Mouse (Mus musculus): ENCODE measurements around the gene Smap2. TPM values are rescaled to one million over a fixed set of nuclear protein-coding genes. Genes with fewer than 3 reads are reported as not detected.
"Not testable (repeated sequence)": the region's sequence is repeated elsewhere in the genome, so short reads cannot be mapped to it uniquely, and the experiment has no call there.

The Smap2 gene
- total RNA-seq (2022): 100 to 1,000 TPM; 151 to 166 (median 157) TPM

DNA sequence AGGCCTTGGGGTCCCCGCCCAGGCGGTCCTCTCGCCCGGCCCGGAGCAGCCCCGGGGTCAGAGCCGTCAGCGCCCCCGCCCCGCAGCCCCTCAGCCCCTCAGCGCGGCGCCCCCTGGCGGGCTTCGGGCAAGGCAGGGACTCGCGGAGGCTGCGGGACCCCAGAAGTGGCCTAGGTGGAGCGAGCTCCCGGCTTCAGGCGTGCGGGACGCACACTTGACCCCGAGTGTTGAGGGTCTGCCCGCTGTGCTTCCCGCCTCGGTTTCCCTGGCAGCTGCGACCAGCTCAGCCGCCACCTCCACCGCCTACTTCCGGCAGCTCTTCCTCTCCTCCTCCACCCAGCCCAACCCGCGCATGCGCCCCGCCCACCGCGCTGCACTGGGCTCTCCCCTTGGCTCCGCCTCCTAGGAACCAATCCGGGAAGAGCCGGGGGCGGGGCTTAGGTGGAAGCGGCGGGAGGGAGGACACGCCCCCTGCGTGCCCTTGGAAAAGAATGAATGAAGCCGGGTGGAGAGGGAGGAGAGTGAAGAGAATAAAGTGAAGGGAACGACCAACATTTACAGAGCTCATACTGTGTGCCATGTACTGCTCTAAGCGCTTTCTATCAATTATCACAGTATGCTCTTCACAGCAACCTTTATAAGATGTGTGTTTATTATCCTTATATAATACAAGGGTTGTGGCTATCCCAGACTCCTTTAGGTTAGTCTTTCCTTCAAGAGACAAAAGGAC lies at the start of gene Smap2:
TSS of gene Smap2 (minus strand) at position 320 of the 730 bp plus-strand sequence.
- DNase-seq (ENCODE audit: low spot score in 2 of 2): peak; percentile 97

DNA sequence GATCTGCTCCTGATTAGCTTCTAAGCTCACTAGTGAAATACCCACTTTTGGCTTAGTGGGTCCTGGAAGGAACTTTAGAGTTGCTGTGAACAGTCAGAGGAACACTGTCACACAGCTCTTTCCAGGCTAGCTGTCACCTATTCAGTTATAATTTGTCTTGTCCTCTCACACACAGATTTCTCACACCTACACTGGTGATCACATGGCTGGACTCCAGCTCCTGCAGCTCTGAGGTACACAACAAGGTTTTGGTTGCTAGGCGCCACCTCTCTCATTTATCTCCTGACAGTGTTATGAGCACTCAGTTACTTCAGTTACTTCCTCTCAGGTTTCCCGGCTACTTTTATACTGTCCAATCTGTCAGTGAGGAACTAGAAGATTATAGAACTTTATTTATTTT lies 48.3 kb upstream of the Smap2 start:
- DNase-seq (ENCODE audit: low spot score in 2 of 2): no peak

DNA sequence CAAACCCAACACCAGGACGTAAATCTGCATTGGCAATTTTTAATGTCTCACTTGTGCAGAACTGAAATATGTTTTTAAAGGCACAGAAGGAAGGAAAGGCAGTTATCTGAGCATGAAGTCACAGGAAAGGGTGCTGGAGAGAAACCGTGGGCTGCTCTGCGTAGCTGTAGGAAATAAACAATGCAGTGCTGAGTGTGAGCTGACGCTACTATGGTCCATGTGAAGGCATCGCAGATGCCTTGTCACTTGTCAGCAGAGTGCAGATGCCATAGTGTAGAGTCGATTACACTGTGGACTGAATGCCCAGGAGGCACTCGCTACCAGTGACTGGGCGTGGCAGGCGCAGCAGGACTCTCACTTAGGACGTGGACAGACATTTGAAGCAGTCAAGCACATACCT lies 42.2 kb upstream of the Smap2 start:
- not testable (repeated sequence) for DNase-seq (ENCODE audit: low spot score in 2 of 2)

DNA sequence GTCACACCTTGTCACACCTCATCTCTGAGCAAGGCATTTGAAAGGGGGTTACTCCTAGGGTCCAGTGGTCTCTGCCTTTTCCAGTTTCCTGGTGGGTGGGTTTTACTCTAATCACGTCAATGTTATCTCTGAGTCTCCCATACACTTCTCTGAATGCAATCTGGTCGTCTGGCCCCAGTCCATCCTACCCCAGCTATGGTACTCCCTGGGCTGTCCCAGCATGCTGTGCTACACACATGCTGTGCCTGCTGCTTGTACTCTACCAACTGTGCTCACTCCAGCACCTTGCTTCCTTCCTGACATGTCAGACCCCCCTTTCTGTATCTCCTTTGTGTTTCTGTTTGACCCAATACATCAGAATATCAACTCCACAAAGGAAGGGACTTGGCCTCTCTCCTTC lies 40.0 kb upstream of the Smap2 start:
- DNase-seq (ENCODE audit: low spot score in 2 of 2): no peak

DNA sequence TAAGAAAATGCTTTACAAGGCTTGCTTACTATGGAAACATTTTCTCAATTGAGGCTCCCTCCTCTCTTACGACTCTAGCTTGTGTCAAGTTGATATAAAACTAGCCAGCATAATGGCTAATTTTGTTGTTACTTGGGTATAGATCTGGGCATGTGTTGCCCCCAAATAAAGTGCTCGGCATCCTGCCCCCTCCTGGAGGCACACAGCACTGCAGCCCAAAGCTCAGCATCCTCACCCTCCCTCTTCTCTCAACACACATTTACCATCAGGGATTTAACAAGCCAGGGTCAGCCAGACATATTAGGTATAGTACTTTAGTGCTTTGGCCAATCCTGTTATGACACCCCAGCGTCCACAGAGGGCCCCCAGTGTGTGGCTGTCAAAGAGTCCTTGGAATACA lies 39.3 kb upstream of the Smap2 start:
- DNase-seq (ENCODE audit: low spot score in 2 of 2): no peak

DNA sequence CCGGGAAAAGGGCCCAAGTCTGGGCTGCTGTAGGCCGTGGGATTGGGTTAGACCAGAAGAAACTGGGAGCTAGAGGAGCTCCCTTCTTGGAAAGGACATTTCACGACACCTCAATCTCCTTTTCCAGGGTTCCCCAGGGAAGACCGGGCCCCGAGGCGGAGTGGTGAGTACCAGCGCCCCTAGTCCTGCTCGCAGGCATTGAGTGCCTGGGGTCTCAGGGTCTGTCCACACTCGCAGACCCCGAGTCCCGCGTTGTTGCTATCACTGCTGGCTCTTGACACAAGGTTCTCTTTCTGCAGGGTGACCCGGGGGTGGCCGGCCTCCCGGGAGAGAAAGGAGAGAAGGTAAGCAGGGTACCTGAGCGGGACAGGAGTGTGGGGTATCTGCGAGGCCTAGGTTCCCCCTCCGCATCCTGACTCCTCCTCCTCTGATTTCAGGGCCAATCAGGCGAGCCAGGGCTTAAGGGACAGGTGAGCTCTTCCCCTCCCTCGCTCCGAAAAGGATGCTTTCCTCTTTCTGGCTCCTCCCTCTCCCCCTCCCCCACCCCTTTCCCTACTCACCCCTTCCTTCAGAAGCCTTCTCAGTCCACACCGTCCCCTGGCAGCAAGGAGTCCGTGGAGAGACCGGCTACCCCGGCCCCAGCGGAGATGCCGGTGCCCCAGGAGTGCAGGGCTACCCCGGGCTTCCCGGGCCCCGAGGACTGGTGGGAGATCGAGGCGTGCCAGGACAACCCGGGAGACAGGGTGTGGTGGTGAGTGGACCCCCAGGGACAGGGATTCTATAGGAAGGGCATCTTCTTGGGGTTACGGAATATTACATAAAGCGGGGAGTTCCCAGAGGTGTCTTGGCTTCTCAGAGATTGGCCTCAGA lies 35.6 kb upstream of the Smap2 start:
- DNase-seq (ENCODE audit: low spot score in 2 of 2): no peak

DNA sequence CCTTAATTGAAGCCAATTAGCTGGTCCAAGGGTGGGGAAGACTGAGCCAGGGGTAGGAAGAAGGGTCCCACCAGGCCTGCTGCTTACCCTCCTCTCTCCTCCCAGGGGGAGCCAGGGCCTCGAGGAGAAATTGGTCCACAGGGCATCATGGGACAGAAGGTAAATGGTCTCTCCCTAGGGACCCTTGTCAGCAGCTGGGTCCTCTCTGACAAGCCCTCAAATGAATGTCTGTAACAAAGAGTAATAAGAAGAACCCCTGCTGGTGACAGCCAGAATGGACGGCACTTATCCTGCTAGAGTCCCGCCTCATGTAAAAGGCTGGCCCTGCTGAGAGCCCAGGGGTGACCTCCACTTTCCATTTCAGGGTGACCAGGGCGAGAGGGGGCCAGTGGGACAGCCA lies 34.8 kb upstream of the Smap2 start:
- no peak for DNase-seq (ENCODE audit: low spot score in 2 of 2)

DNA sequence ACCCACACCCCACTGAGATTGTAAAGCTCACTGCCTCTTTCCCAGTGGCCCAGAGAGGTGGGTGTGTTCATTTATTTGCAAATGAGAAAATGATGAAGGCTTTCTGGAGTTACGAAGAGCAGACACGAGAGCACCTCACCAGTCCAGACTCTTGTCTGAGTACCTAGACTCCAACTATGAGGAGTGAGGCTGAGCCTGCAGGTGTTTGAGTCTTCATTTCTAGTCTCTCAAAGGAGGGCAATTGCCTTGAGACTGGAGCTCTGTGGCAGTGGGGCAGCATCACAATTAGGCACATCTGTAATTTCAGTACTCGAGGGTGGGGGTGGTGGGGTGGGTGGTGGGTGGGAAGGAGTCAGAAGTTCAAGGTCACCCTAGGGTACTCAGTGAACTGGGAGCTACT lies 25.9 kb upstream of the Smap2 start:
- DNase-seq (ENCODE audit: low spot score in 2 of 2): no peak

DNA sequence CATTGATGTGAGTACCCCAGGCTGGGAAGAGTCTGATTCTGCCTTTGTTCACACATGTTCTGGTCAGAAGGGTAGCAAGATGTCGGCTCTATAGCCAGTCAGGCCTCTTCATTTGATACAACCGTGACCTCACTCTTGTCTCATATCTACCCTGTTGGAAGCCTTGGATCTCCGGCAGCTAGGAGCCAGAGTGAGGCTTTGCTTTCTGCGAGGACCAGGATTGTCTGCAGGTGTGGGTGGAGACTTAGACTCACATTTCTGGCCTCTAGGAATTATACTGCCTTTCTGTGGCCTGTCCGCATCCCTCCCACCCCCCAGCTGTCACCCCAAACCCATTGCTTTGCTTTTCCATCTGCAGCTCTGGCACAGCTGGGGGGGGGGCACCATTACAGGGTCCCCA lies 25.4 kb upstream of the Smap2 start:
- DNase-seq (ENCODE audit: low spot score in 2 of 2): no peak

DNA sequence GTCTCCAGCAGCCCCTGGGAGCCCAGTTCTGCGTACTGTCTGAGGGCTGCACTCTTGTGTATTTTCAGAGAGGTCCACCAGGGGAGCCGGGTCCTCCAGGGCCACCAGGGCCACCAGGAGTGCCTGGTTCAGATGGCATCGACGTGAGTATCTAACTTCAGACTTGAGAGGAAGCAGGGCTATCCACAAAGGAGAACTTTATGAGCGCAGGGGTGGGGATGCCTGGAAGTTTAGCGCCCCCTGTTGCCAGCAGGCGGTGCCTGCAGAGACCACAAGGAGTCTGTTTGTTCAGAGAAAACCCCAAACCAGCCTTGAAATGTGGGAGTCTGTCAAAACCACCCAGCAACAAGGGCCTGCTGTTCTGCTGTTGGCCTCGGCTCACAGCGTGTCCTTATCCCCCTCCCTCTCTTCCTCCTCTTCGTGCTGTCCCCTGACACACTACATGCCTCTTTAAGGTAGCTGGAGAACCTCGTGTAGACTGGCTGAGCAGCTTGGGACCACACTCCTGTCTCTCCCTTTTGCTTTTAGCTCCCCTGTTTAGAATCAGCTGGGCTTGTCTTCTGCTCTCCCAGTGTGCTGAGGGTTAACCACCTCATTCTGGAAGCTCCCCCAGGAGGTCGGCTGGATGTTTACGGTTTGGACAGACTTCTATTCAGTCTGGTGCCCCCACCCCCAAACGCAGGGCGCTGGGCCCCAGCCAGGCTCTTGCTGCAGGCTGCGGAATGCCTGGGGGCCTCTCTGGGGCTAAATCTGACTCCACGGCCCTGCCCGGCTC lies 24.0 kb upstream of the Smap2 start:
- peak; percentile 54 to 73 for DNase-seq (ENCODE audit: low spot score in 2 of 2)

DNA sequence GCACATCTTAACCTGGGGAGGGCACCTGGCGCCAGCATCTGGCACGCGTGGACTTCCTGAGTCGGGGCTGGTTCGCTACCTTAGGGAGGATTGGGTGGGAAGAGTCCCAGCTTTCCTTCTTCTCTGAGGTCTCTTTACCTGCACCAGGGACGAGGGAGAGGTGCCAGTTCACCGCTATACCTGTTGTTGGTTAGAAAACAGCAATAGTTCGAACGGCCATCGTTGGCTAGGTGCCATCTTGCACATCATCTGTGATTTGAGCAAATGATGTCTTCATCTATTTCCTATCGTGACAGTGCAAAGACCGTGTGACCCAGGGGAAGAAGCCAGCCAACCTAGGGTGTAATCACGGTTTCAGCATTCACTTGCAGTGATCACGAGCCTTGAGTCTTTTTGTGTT lies 23.3 kb upstream of the Smap2 start:
- no peak for DNase-seq (ENCODE audit: low spot score in 2 of 2)

DNA sequence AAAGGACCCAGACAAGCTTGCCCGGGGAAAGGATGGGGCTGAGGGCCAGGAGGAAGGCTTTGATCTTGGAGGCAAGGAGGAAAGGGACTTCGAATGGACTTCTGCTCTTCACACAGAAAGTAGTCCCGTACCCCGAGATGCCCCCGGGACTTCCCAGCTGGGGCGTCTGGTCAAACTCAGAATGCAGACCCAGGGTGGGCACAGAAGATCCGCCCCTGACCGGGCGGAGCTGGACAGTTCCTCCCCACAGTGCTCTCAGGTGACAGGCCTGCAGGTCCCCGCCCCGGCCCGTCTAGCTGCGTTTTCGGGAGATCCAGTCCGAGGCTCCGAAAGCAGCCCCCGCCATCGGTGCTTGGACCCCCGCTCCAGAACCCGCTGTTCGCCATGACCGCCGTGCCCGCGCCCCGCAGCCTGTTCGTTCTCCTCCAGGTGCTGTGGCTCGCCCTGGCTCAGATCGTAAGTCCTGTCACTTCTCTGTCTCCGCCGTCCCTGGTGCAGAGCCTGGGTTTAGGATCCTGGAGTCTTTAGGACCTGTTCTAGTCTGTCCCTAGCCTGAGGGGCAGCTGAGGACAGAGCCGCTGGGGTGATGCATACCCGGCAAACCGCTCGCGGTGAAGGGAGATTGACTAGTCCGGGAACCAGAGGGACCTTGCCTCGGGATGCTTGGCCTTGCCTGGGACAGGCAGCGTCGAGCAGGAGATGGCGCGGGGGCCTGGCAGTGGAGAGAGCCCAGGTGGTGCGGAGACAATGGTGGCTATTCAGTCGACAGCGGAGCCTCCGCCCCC lies 22.5 kb upstream of the Smap2 start, which contains the start of gene Col9a2:
TSS of gene Col9a2 (plus strand) at position 55 of the 785 bp plus-strand sequence.
- DNase-seq (ENCODE audit: low spot score in 2 of 2): no peak

DNA sequence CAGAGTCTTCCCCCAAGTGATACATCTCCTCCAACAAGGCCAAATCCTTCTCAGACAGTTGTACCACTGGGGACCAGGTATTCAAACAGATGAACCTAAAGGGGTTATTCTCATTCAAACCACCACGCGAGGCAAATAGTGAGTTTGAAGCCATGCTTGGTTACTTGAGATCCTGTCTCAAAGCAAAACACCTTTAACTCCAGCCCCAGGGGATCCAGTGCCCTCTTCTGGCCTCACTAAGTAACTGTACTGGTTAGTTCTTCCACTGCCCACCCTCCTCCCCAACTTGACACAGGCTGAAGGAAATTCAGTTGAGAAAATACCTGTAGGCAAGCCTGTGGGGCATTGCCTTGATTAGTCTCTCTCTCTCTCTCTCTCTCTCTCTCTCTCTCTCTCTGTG lies 16.0 kb upstream of the Smap2 start:
- DNase-seq (ENCODE audit: low spot score in 2 of 2): no peak

DNA sequence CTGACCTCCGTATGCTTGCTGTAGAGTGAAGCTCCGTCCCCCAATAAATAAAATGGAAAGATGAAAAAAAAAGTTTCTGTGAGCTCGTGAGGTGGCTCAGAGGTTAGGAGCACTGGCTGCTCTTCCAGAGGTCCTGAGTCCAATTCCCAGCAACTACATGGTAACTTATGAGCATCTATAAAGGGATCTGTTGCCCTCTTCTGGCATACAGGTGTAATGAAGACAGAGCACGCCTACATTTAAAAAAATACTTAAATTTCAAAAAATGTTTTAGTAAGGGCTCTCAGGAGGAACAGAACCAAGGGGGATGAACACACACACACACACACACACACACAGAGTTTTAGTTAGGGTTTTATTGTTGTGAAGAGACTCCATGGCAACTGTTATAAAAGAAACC lies 14.4 kb upstream of the Smap2 start:
- no peak for DNase-seq (ENCODE audit: low spot score in 2 of 2)

DNA sequence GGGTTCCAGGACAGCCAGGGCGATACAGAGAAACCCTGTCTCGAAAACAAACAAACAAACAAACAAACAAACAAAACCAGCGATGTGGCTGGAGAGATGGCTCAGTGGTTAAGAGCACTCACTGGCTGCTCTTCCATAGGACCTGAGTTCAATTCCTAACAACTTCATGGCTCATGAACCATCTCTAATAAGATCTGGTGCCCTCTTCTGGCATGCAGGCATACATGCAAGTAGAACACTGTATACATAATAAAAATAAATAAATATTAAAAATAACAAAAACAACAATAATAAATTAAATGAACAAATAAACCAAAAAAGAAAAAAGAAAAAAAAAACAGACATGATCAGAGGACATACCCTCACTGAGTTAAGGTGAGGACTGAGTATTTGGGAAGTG lies 12.6 kb upstream of the Smap2 start:
- DNase-seq (ENCODE audit: low spot score in 2 of 2): no peak

DNA sequence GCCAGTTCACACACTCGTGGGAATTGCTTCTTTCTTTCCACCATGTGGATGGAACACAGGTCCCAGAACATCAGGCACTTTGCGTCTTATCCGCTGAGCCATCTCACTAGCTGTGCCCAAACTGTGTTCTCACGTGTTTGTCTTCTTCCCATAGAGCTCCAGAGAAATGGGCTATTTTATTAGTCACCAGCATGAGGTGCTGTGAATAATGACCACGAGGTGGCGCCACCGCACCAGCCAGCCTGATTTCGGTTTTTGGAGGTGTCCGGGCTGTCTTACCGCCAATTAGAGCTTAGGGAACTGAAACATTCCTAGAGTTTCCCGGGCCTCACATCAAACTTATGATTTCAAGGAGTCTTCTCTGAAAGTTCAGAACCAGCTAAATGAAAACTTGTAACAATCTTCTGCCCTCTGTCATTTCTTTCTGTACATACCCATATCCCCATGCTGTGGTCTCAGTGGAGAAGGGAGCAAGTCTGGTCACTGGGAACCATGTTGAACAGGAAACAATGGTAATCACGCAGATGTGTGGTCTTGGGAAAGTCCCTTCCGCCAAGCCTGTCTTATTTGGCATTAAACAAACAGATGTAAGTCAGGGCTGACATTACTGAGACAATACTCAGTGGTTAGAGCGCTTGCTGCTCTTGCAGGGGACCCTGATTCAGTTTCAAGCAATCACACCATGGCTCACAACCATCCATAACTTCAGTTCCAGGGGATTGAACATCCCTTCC lies 11.8 kb upstream of the Smap2 start:
- peak in 1 of 2 experiments; percentile 63 for DNase-seq (ENCODE audit: low spot score in 2 of 2)

DNA sequence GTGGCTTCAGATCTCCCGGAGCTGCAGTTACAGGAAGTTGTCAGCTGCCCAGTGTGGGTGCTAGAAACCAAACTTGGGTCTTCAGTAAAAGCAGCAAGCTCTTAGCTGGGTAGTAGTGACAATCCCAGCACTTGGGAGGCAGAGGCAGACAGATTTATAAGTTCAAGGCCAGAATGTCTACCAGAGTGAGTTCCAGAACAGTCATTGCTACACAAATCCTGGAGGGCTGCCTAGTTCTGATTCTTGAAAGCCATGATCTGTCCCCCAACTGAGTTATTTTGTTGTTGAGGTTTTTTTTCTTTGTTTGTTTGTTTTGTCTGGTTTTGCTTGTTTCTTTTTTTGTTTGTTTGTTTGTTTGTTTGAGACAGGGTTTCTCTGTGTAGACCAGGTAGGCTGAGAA lies 11.1 kb upstream of the Smap2 start:
- DNase-seq (ENCODE audit: low spot score in 2 of 2): no peak

DNA sequence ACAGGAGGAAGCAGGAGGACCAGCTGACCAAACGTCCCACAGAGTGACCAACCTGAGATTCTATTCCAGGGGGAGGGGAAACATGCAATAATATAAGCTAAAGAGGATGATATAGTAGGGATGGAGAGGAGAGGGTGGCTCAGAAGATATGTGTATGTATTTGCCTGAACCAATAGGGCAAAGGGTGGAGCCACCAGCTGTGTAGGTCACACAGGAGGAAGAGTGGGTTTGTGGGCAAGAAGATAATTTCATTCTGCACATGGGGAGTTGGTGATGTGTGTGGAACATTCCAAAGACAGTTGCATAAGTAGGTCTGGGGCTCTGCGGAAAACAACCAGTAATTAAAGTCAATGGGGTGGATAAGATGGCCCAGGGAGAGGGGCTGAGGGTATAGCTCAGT lies 8.6 kb upstream of the Smap2 start:
- DNase-seq (ENCODE audit: low spot score in 2 of 2): no peak

DNA sequence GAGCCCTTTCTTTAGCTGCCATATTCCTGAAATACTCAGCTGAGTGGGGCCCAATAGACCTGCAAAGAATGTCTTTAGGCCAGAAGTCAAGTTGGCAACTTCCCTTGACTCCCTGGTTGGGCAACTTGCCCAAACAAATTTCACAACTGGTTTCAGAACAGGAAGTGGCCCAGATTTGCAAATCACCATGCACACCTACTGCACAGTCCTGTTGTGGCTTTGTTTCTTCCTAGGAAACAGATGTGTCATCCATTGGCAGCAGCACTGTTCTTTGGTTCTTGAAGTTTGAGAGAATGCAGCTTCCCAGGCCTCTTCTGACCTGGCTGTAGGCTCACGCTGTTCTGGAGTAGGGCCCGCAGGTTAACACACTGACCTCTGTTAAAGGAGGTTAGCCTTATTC lies 6.9 kb upstream of the Smap2 start:
- DNase-seq (ENCODE audit: low spot score in 2 of 2): no peak

DNA sequence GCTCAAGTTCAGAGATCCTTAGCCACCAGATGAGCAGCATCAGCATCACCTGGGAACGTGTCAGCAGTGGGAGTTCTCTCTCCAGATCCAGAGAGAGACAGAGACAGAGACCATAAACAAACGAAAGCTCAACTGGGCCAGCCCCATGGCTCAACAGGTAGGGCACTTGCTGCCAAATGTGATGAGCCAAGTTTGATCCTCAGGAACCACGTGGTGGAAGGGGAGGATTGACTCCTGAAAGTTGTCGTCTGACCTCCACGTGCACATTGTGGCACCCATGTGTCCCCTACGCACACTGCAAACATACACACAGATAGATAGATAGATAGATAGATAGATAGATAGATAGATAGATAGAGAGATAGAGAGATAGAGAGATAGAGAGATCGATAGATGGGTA lies 6.4 kb upstream of the Smap2 start:
- DNase-seq (ENCODE audit: low spot score in 2 of 2): no peak
